Mouse (Mus musculus): ENCODE measurements around the gene Ces1d. TPM values are rescaled to one million over a fixed set of nuclear protein-coding genes. Genes with fewer than 3 reads are reported as not detected.
"Not testable (repeated sequence)": the region's sequence is repeated elsewhere in the genome, so short reads cannot be mapped to it uniquely, and the experiment has no call there.

Gene Ces1d
- 0.21 TPM in 1 of 2 replicates, not detected in the other for polyA plus RNA-seq (2012; rRNA removed)

GRCm38 (mm10) chr8:93197685-93198525 is at the start of gene Ces1d:
TSS of gene Ces1d (minus strand) at chr8:93197838.
- DNase-seq (ENCODE audit: low read depth): no peak
- TF ChIP-seq POLR2A (IDR thresholded peaks at IDR 0.05; ENCODE audit: borderline replicate concordance, extremely low read depth, insufficient read depth, insufficient read length, poor library complexity, severe bottlenecking): no peak
- no peak for TF ChIP-seq CTCF (IDR thresholded peaks at IDR 0.05; ENCODE audit: borderline replicate concordance, extremely low read depth, insufficient read depth, insufficient read length)

- DNase-seq (ENCODE audit: low read depth): no peak
- TF ChIP-seq POLR2A (IDR thresholded peaks at IDR 0.05; ENCODE audit: borderline replicate concordance, extremely low read depth, insufficient read depth, insufficient read length, poor library complexity, severe bottlenecking) (no peak), CTCF (IDR thresholded peaks at IDR 0.05; ENCODE audit: borderline replicate concordance, extremely low read depth, insufficient read depth, insufficient read length) (no peak)
Observed at GRCm38 (mm10) chr8:93246057-93246456, 48.4 kb upstream of the Ces1d start.

- no peak for DNase-seq (ENCODE audit: low read depth)
- no peak for TF ChIP-seq POLR2A (IDR thresholded peaks at IDR 0.05; ENCODE audit: borderline replicate concordance, extremely low read depth, insufficient read depth, insufficient read length, poor library complexity, severe bottlenecking)
- TF ChIP-seq CTCF (IDR thresholded peaks at IDR 0.05; ENCODE audit: borderline replicate concordance, extremely low read depth, insufficient read depth, insufficient read length): no peak
Observed at GRCm38 (mm10) chr8:93239884-93240283, 42.2 kb upstream of the Ces1d start.

GRCm38 (mm10) chr8:93235681-93236080 is 38.0 kb upstream of the Ces1d start:
- DNase-seq (ENCODE audit: low read depth): no peak
- TF ChIP-seq POLR2A (IDR thresholded peaks at IDR 0.05; ENCODE audit: borderline replicate concordance, extremely low read depth, insufficient read depth, insufficient read length, poor library complexity, severe bottlenecking): no peak
- TF ChIP-seq CTCF (IDR thresholded peaks at IDR 0.05; ENCODE audit: borderline replicate concordance, extremely low read depth, insufficient read depth, insufficient read length): no peak

- DNase-seq (ENCODE audit: low read depth): no peak
- TF ChIP-seq CTCF (IDR thresholded peaks at IDR 0.05; ENCODE audit: borderline replicate concordance, extremely low read depth, insufficient read depth, insufficient read length) (no peak), POLR2A (IDR thresholded peaks at IDR 0.05; ENCODE audit: borderline replicate concordance, extremely low read depth, insufficient read depth, insufficient read length, poor library complexity, severe bottlenecking) (no peak)
Observed at GRCm38 (mm10) chr8:93234706-93235105, 37.1 kb upstream of the Ces1d start.

- no peak for DNase-seq (ENCODE audit: low read depth)
Observed at GRCm38 (mm10) chr8:93234068-93234467, 36.4 kb upstream of the Ces1d start.

GRCm38 (mm10) chr8:93229446-93229845 is 31.8 kb upstream of the Ces1d start, which contains the start of gene Ces1e:
TSS of gene Ces1e (minus strand) at chr8:93229619.
- DNase-seq (ENCODE audit: low read depth): no peak
- TF ChIP-seq CTCF (IDR thresholded peaks at IDR 0.05; ENCODE audit: borderline replicate concordance, extremely low read depth, insufficient read depth, insufficient read length) (no peak), POLR2A (IDR thresholded peaks at IDR 0.05; ENCODE audit: borderline replicate concordance, extremely low read depth, insufficient read depth, insufficient read length, poor library complexity, severe bottlenecking) (no peak)

More at GRCm38 (mm10) chr8:93234068-93234467, 36.4 kb upstream of the Ces1d start:
- TF ChIP-seq CTCF (IDR thresholded peaks at IDR 0.05; ENCODE audit: borderline replicate concordance, extremely low read depth, insufficient read depth, insufficient read length) (no peak), POLR2A (IDR thresholded peaks at IDR 0.05; ENCODE audit: borderline replicate concordance, extremely low read depth, insufficient read depth, insufficient read length, poor library complexity, severe bottlenecking) (no peak)

GRCm38 (mm10) chr8:93228673-93229370 is 31.2 kb upstream of the Ces1d start:
- TF ChIP-seq CTCF (IDR thresholded peaks at IDR 0.05; ENCODE audit: borderline replicate concordance, extremely low read depth, insufficient read depth, insufficient read length): no peak
- no peak for TF ChIP-seq POLR2A (IDR thresholded peaks at IDR 0.05; ENCODE audit: borderline replicate concordance, extremely low read depth, insufficient read depth, insufficient read length, poor library complexity, severe bottlenecking)
- no peak for DNase-seq (ENCODE audit: low read depth)

GRCm38 (mm10) chr8:93226471-93226870 is 28.8 kb upstream of the Ces1d start:
- not testable (repeated sequence) for DNase-seq (ENCODE audit: low read depth)

- no peak for DNase-seq (ENCODE audit: low read depth)
- no peak for TF ChIP-seq CTCF (IDR thresholded peaks at IDR 0.05; ENCODE audit: borderline replicate concordance, extremely low read depth, insufficient read depth, insufficient read length)
- no peak for TF ChIP-seq POLR2A (IDR thresholded peaks at IDR 0.05; ENCODE audit: borderline replicate concordance, extremely low read depth, insufficient read depth, insufficient read length, poor library complexity, severe bottlenecking)
Observed at GRCm38 (mm10) chr8:93221896-93222295, 24.3 kb upstream of the Ces1d start.

GRCm38 (mm10) chr8:93217867-93218266 is 20.2 kb upstream of the Ces1d start:
- TF ChIP-seq POLR2A (IDR thresholded peaks at IDR 0.05; ENCODE audit: borderline replicate concordance, extremely low read depth, insufficient read depth, insufficient read length, poor library complexity, severe bottlenecking): no peak
- no peak for TF ChIP-seq CTCF (IDR thresholded peaks at IDR 0.05; ENCODE audit: borderline replicate concordance, extremely low read depth, insufficient read depth, insufficient read length)
- DNase-seq (ENCODE audit: low read depth): no peak

All from brain, embryonic 14.5 days (tissue).